Mouse (Mus musculus) limb, embryonic 11.5 days (tissue): ENCODE data around the gene Kif4. TPM values are rescaled to one million over a fixed set of nuclear protein-coding genes. Genes with fewer than 3 reads are reported as not detected.
A peak's percentile ranks its signal among the peaks of the same experiment; 100 is the strongest.

Experiments used
- ATAC-seq: fragments of 200-750 bp; cut with Nextera tagmentation; 2 replicates; pipeline ENCODE4 v1.8.0; 2017; ENCODE audit warnings: low read depth; ENCODE audit not compliant: insufficient number of reproducible peaks, low FRiP score, low TSS enrichment
- DNase-seq: peaks from one replicate; pipeline ENCODE4 v3.0.0-alpha.2; 2015; ENCODE audit warnings: low spot score
- H3K27ac ChIP-seq: fragments of 300-500 bp; sonication (generic); replicated peaks from 2 replicates; pipeline ENCODE4 v1.5.1; 2014; ENCODE audit warnings: low read depth, mild to moderate bottlenecking, low read length
- H3K27me3 ChIP-seq: fragments of 300-500 bp; sonication (generic); 2 replicates; pipeline ENCODE4 v1.6.1; 2014; ENCODE audit warnings: mild to moderate bottlenecking, low read length, mixed read lengths; ENCODE audit not compliant: control insufficient read depth, insufficient read depth
- H3K36me3 ChIP-seq: fragments of 300-500 bp; sonication (generic); 2 replicates; pipeline ENCODE4 v1.6.1; 2014; ENCODE audit warnings: mild to moderate bottlenecking, low read length, moderate library complexity, mixed read lengths; ENCODE audit not compliant: control insufficient read depth, insufficient read depth
- H3K4me1 ChIP-seq: fragments of 300-500 bp; sonication (generic); 2 replicates; pipeline ENCODE4 v1.6.1; 2014; ENCODE audit warnings: low read length, mixed read lengths; ENCODE audit not compliant: control insufficient read depth, insufficient read depth
- H3K4me2 ChIP-seq: fragments of 300-500 bp; sonication (generic); 2 replicates; pipeline ENCODE4 v1.6.1; 2014; ENCODE audit warnings: low read depth, mild to moderate bottlenecking, moderate library complexity; ENCODE audit not compliant: severe bottlenecking
- H3K4me3 ChIP-seq: fragments of 300-500 bp; sonication (generic); 2 replicates; pipeline ENCODE4 v1.5.1; 2014; ENCODE audit warnings: low read depth, low read length
- H3K9ac ChIP-seq: fragments of 300-500 bp; sonication (generic); 2 replicates; pipeline ENCODE4 v1.6.1; 2014; ENCODE audit warnings: mild to moderate bottlenecking, low read length
- H3K9me3 ChIP-seq: fragments of 300-500 bp; sonication (generic); 2 replicates; pipeline ENCODE4 v1.6.1; 2016; ENCODE audit warnings: low read length; ENCODE audit not compliant: control insufficient read depth
- WGBS: fragments of 180-500 bp; shearing (Covaris S2); extraction: QIAGEN DNeasy Blood & Tissue Kit; methylation state at CpG from one replicate; pipeline ENCODE4 v1.1.7; 2014; 5-methylcytosine and 5-hydroxymethylcytosine counted together
- polyA plus RNA-seq: library from polyadenylated mRNA; unstranded; fragments of >200 nt; fragmentation: Nextera tagmentation; extraction: Ambion mirVana; gene quantifications from 2 replicates; pipeline ENCODE4 v1.2.1, GENCODE M21; 2014

Gene Kif4
- 47.9 and 48.2 TPM in 2 replicates for polyA plus RNA-seq

DNA sequence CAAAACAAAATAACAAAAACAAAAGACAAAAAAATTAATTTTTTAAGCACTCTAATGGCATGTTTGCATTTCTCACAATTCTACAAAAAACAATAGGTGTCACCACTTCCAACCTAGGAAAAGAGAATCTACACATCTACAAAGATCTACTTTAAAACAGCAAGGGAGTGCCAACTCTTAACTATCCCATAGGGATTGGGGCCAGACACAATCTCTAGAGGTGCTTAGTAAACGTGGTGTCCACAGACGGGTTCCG is at the start of gene Kif4:
Kif4 (plus strand) TSS at position 192 of the 256 bp plus-strand sequence.
- no peaks in the 10 kb centered on the region for H3K4me1 ChIP-seq
- ATAC-seq (no peak), DNase-seq (no peak)
- H3K4me2 ChIP-seq = peak within 1 kb of the TSS; percentile 50
- H3K9me3 ChIP-seq = no peaks in the 10 kb centered on the region
- H3K9ac ChIP-seq = peak within 1 kb of the TSS; percentile 75
- H3K27ac ChIP-seq = peak within 1 kb of the TSS; percentile 9; the same call in 1 of the 2 replicates
- H3K36me3 ChIP-seq = no peaks in the 10 kb centered on the region
- peak within 1 kb of the TSS; percentile 42 for H3K4me3 ChIP-seq
- WGBS = 35% methylated on average over 3 of the region's 3 CpGs
- H3K27me3 ChIP-seq = peaks cover 5% of the 10 kb centered on the region

DNA sequence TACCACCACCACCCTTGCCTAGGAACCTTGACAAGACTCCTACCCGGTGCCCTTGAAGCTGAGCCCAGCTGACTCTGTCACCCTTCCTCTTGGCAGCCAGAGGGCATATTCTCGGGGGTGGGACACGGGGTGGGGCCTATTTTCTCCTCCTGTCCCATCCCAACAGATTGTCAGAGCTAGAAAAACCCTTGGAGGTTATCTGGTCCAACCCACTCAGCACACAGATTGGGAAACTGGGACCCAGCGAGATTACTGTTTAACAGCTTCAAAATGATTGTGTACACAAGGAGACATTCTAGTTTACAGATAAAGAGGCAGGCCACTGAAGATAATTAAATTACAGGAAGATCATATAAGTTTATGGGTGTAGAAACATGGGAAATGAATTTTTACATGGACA is 30.7 kb upstream of the Kif4 start, which contains the start of gene P2ry4:
P2ry4 (minus strand) TSS at position 79 of the 400 bp plus-strand sequence.
- Histone ChIP-seq H3K27ac (no peak within 1 kb of the TSS), H3K36me3 (no peaks in the 10 kb centered on the region), H3K4me3 (no peak within 1 kb of the TSS), H3K9ac (no peak within 1 kb of the TSS), H3K4me1 (no peaks in the 10 kb centered on the region), H3K27me3 (peaks cover 3% of the 10 kb centered on the region; the same call in 1 of the 2 replicates), H3K4me2 (no peak within 1 kb of the TSS), H3K9me3 (no peaks in the 10 kb centered on the region)
- ATAC-seq (no peak), DNase-seq (no peak)
- 65% methylated on average over 4 of the region's 4 CpGs for WGBS

DNA sequence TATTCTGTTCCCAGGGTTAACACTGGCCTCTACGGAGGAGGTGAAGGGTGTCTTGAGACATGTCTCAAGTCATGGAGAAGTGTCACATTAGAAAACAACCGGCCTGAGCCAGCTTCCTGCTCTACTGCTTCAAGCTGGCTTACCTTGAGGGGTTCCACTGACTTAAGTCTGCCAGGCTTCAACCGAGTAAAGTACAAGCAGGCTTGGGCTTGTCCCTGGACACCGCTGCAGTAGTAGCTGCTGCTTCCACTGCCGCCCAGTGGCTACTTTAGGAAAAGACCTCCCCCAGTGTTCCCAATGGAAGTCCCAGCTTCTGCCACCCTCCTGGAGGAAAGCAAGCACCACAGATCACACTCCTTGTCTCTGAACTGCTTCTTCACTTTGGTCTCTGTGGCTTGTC is 28.1 kb upstream of the Kif4 start:
- Histone ChIP-seq H3K9me3 (no peaks in the 10 kb centered on the region), H3K27me3 (peaks cover 6% of the 10 kb centered on the region; the same call in 1 of the 2 replicates), H3K4me3 (no peak overlapping the region), H3K27ac (no peak overlapping the region), H3K4me1 (no peaks in the 10 kb centered on the region), H3K9ac (no peak overlapping the region), H3K36me3 (no peaks in the 10 kb centered on the region), H3K4me2 (no peak overlapping the region)
- no peak for ATAC-seq
- peak; percentile 49 for DNase-seq
- 22% methylated on average over 5 of the region's 5 CpGs for WGBS

DNA sequence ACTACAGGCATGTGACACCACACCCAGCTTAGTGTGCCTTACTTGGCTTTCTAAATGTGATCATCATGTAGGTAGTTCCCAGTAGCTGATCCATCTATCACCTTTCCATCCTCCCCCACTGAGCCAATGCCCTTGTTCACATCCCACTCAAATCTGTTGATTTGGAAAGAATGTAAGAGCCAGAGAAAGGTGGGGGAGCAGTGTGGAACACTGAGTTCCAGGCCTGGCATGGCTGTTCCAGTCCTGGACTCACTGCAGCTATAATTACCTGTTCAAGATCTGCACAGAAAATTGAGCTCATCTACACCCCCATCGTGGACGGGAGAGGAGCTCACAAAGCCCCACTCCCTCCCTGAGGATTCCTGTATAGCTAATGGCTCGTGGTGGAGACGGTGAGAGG is 25.8 kb upstream of the Kif4 start:
- Histone ChIP-seq H3K4me2 (no peak overlapping the region), H3K4me3 (no peak overlapping the region), H3K27ac (no peak overlapping the region), H3K36me3 (no peaks in the 10 kb centered on the region), H3K9me3 (no peaks in the 10 kb centered on the region), H3K9ac (no peak overlapping the region), H3K4me1 (no peaks in the 10 kb centered on the region), H3K27me3 (0 out of 2 replicates have a peak, but pooled peaks cover 2% of the 10 kb centered on the region)
- 61% methylated on average over 4 of the region's 4 CpGs for WGBS
- ATAC-seq = no peak
- DNase-seq = no peak

DNA sequence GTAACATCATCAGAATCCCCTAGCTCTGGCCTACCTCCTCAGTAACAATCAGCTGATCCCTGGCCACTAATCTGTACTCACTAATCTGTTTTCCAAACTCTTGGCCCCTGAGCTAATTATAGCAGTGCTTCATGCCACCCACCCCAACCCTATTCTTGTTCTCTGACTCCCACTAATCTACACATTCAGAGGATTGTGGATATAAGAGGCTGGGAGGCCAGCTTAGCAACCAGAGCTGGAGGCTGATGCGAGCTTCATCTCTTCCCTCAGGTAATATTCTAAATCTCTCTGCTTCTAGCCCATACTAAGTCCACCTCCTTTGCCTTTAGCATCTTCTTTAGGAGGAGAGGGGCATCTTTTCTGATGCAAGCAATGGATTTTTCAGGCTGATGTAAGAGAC is 20.2 kb upstream of the Kif4 start, which contains the start of gene Arr3:
Arr3 (plus strand) TSS at position 184 of the 400 bp plus-strand sequence.
- Histone ChIP-seq H3K4me3 (no peak within 1 kb of the TSS), H3K27me3 (no peaks in the 10 kb centered on the region), H3K9me3 (no peaks in the 10 kb centered on the region), H3K4me2 (no peak within 1 kb of the TSS), H3K9ac (no peak within 1 kb of the TSS), H3K27ac (no peak within 1 kb of the TSS), H3K36me3 (no peaks in the 10 kb centered on the region), H3K4me1 (no peaks in the 10 kb centered on the region)
- ATAC-seq (no peak), DNase-seq (no peak)
- 84% methylated on average over 1 of the region's 1 CpGs for WGBS

DNA sequence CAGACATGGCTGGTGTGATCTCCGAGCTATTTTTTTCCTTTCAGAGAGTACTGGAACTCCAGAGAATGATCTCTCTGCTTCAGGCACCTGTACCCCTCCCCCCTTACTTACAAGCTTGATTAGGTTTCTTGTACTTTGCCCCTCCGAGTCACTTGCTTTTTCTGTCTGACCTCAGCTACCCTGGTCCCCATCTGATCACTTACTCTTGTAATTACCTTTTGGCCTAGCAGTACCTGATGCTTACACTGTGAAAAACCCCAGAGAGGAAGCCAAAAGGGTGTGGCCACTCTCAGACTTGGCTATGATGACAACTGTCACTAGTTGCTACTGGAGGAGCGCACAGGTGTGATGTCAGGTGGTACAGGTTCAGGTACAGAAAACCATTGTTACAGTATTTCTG is 7.0 kb upstream of the Kif4 start:
- no peak for ATAC-seq
- Histone ChIP-seq H3K9me3 (no peaks in the 10 kb centered on the region), H3K4me3 (no peak overlapping the region), H3K27ac (no peak overlapping the region), H3K27me3 (peaks cover 4% of the 10 kb centered on the region; the same call in 1 of the 2 replicates), H3K9ac (no peak overlapping the region), H3K4me1 (no peaks in the 10 kb centered on the region), H3K4me2 (no peak overlapping the region), H3K36me3 (no peaks in the 10 kb centered on the region)
- no peak for DNase-seq
- WGBS = 72% methylated on average over 3 of the region's 3 CpGs

DNA sequence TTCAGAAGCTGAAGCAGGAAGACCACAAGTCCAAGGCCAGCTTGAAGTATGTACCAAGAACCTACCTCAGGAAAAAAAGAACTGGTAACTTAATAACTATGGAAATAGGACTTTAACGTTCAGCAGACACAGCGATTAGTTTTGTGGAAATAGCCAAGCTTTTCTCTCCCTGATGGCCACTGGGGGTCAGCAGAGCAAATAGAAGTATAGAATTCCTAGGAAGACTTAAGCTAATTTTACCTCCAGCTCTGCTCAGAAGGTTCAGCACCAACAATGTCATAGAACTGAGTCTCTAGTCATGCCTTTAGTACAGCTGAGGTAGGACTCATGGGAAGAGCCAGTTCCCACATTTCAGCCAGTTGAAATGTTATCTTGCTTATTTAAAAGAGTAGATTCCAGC is 4.2 kb upstream of the Kif4 start:
- Histone ChIP-seq H3K36me3 (no peaks in the 10 kb centered on the region), H3K27ac (no peak overlapping the region), H3K4me1 (no peaks in the 10 kb centered on the region), H3K4me3 (no peak overlapping the region), H3K4me2 (no peak overlapping the region), H3K27me3 (peaks cover 7% of the 10 kb centered on the region), H3K9me3 (no peaks in the 10 kb centered on the region), H3K9ac (no peak overlapping the region)
- DNase-seq (no peak), ATAC-seq (no peak)
- WGBS = 79% methylated on average over 2 of the region's 2 CpGs

DNA sequence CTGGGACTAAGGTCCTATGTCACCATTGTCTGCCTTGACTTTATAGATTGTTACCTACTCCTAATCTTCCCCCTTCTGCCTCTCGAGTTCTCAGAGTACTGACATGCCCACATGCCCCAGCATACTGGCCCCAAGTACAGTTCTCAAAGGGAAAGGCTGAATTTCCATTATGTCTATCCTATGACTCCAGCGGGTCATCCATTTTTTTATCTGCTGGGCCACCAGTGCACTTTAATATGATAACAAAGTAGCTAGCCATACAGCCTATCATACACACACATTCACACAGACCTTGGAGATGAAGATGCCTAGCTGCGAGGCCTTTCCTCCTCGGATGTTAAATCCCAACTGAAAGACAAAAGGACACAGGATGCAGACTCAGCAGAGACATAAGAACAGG is 1.3 kb upstream of the Kif4 start:
- Histone ChIP-seq H3K4me2 (no peak overlapping the region), H3K9me3 (no peaks in the 10 kb centered on the region), H3K36me3 (no peaks in the 10 kb centered on the region), H3K9ac (no peak overlapping the region), H3K27ac (no peak overlapping the region), H3K4me3 (no peak overlapping the region), H3K27me3 (peaks cover 5% of the 10 kb centered on the region), H3K4me1 (no peaks in the 10 kb centered on the region)
- 94% methylated on average over 4 of the region's 4 CpGs for WGBS
- ATAC-seq (no peak), DNase-seq (no peak)

DNA sequence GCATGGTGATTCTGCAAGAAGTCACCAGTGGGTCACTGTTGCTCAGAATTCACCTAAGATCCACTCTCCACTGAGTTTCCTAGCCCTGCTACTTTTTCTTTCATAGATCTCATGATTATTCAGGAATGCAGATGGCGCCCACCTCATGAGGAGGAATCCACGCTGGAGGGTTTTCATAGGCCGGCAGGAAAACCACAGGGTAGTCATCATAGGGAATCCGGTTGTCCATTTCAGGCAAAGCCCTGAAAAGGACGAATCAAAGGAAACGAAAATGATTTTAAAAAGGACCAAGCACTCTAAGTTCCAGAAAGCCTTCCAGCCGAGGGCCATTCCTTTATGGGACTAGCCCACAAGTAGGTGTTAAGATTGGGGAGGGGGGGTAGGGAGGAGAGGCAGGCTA is 391 bp upstream of the Kif4 start:
- 0 out of 2 replicates have a peak overlapping the region, but pooled peaks have one; percentile 30 for H3K9ac ChIP-seq
- DNase-seq (no peak), ATAC-seq (0 out of 2 replicates have a peak, but pooled peaks have one; percentile 12)
- H3K27me3 ChIP-seq = peaks cover 5% of the 10 kb centered on the region
- no peak overlapping the region for H3K27ac ChIP-seq
- H3K4me3 ChIP-seq = peak overlapping the region; percentile 42
- 40% methylated on average over 7 of the region's 7 CpGs for WGBS
- H3K9me3 ChIP-seq = no peaks in the 10 kb centered on the region
- no peaks in the 10 kb centered on the region for H3K36me3 ChIP-seq
- H3K4me2 ChIP-seq = peak overlapping the region; percentile 50
- H3K4me1 ChIP-seq = no peaks in the 10 kb centered on the region
